Mouse (Mus musculus): ENCODE measurements around the gene Slc25a23.

Slc25a23 gene

DNA sequence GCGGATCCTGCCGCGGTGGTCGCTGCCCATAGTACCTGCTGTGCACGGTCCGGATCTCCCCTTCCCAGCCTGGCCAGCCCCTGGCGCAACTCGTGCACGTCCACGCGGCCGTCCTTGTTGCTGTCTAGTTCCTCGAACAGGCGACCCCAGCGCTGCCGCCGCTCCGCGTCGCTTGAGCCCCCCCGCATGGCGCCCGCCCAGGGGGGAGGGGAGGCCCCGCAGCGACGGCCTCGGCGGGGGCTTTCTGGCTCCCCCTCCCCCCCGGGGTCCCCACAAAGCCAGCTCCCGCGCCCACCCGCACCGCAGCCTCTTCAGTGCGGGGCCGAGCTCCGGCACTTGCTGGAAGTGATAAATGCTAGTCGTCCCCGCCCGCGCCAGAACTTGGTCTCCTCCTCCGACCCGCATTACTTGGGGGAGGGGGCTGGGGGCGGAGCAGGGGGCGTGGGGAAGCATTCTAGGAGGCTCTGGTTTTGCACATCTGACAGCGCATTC lies at the start of gene Slc25a23:
Gene Slc25a23, minus strand, starts transcription at position 378 of the 492 bp plus-strand sequence.
- peak; percentile 70 for DNase-seq

GRCm38 (mm10) chr17:57108666-57109171 lies 49.1 kb upstream of the Slc25a23 start:
- no peak for DNase-seq

GRCm38 (mm10) chr17:57108040-57108665 lies 48.5 kb upstream of the Slc25a23 start:
- no peak for DNase-seq

DNA sequence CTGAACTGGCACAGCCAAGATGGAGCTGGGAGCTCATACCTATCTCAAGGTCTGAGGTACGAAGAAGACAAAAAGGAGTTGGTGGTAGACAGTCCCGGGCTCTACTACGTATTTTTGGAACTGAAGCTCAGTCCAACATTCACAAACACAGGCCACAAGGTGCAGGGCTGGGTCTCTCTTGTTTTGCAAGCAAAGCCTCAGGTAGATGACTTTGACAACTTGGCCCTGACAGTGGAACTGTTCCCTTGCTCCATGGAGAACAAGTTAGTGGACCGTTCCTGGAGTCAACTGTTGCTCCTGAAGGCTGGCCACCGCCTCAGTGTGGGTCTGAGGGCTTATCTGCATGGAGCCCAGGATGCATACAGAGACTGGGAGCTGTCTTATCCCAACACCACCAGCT lies 47.4 kb upstream of the Slc25a23 start:
- DNase-seq: no peak

DNA sequence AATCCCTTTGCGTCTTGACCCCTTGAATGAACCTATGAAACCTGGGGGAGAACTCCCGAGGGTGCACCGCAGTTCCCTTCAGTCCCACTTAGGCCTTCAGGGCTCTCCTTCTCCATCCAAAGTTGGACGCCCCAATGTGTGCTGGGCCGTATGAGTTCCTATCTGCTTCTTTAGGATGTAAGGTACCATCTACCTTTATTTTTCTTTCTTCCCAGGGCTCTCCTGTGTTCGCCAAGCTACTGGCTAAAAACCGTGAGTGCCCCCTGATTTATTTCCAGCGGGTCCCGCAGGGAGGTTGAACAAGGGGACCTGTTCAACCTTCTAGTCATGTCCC lies 46.3 kb upstream of the Slc25a23 start:
- no peak for DNase-seq

DNA sequence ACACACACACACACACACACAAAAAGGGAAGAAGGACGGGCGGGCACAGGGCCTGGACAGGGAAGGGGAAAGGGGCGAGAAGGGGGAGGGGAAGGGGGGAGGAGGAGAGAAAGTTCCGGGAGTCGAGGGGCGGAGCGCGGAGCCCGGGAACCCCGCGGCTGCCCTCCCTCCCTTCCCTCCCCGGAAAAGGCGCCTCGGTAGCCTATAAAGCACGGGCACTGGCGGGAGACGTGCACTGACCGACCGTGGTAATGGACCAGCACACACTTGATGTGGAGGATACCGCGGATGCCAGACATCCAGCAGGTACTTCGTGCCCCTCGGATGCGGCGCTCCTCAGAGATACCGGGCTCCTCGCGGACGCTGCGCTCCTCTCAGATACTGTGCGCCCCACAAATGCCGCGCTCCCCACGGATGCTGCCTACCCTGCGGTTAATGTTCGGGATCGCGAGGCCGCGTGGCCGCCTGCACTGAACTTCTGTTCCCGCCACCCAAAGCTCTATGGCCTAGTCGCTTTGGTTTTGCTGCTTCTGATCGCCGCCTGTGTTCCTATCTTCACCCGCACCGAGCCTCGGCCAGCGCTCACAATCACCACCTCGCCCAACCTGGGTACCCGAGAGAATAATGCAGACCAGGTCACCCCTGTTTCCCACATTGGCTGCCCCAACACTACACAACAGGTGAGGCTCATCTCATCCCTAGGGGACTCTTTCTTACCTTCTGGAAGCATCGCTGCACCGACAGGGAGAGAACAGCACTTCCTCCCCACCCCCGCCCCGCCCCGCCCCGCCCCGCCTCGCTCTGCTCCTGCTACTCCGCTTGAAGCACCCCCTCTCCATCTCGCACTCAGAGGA lies 45.7 kb upstream of the Slc25a23 start, which contains the start of gene Tnfsf9:
Gene Tnfsf9, plus strand, starts transcription at position 145 of the 854 bp plus-strand sequence.
- peak; percentile 52 for DNase-seq

GRCm38 (mm10) chr17:57104496-57104895 lies 44.8 kb upstream of the Slc25a23 start:
- no peak for DNase-seq

- no peak for DNase-seq
These were observed 42.6 kb upstream of the Slc25a23 start for GRCm38 (mm10) chr17:57102276-57102675.

GRCm38 (mm10) chr17:57099629-57100325 lies 40.1 kb upstream of the Slc25a23 start:
- no peak for DNase-seq

DNA sequence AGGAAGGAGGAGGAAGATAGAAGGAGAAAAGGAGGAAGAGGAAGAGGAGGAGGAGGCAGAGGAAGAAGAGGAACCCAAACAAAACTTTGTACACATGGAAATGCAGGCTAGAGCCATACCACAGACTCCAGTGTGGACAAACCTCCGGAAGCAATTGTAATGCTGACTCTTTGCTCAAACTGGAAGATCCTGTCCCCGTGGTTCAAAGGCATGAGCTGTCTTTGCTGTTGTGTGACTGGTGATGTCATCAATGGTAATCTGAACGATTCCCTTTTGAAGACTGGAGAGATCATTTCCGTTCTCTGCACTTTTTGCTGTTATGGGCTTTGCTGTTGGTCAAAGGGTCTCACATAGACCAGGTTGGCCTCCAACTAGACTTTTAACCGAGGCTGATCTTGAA lies 38.7 kb upstream of the Slc25a23 start:
- DNase-seq: no peak

DNA sequence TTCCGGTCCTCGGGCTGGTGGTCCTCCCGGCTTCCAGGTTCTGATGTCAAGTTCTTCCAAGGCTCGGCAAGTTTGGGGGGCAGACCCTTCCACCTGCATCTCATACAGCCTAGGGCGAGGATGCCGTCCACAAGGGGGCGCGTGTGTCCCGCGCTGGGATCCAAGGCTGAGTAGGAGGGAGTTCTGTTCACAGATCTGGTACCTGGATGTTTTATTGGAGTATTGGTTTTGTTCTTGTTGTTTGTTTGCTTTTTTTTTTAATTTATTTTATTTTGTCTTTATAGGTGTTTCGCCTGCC lies 36.9 kb upstream of the Slc25a23 start:
- peak; percentile 88 for DNase-seq

DNA sequence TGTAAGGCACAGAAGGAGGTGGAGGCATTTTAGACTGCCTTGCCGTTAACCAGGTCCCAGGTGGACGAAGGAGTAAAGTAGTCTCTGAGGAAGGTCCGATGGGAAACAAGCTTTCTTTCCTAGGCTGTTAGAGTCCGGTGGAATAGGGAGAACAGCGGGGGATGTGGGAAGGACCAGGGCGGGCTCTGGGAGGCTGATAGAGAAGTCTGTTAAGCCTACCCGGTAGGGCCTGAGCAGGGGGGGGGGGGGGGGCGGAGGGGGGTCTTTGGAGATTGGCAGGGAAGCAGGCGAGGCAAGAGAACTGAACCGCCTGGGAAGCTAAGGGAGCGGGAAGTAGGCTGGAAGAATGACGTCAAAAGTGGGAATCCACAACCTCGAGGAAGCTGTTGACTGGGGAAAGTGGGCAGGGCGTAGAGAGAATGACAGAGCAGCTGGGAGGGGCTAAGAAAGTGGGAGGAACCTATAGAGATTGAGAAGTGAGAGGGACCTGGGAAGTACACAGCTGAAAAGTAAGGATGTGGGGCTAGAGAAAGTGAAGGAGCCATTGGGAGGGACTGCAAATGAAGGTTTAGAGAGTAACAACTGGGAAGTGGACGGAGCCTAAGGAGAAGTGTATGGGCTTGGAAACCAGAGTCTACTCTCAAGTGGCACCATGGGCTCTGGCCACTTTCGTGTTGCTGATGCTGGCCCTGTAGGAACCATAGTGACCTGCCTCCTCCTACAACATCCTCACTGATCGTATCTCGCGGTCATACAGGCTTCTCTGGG lies 36.4 kb upstream of the Slc25a23 start:
- DNase-seq: no peak

DNA sequence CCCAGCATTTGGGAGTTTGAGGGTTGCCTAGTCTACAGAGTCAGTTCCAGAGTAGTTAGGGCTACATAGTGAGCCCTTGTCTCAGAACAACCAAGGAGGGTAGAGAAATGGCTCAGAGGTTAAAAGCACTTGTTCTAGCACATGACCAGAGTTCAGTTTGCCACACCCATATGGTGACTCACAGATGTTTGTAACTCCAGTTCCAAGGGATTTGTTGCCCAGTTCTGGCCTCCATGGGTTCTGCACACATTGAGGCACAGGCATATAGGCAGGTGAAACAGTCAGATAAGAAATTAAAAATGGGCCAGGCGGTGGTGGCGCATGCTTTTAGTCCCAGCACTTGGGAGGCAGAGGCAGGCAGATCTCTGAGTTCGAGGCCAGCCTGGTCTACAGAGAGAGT lies 34.6 kb upstream of the Slc25a23 start:
- no peak for DNase-seq

GRCm38 (mm10) chr17:57087049-57087832 lies 27.6 kb upstream of the Slc25a23 start, which contains the start of gene Tubb4a:
TSS of gene Tubb4a (minus strand) at chr17:57087782.
- peak; percentile 91 for DNase-seq

DNA sequence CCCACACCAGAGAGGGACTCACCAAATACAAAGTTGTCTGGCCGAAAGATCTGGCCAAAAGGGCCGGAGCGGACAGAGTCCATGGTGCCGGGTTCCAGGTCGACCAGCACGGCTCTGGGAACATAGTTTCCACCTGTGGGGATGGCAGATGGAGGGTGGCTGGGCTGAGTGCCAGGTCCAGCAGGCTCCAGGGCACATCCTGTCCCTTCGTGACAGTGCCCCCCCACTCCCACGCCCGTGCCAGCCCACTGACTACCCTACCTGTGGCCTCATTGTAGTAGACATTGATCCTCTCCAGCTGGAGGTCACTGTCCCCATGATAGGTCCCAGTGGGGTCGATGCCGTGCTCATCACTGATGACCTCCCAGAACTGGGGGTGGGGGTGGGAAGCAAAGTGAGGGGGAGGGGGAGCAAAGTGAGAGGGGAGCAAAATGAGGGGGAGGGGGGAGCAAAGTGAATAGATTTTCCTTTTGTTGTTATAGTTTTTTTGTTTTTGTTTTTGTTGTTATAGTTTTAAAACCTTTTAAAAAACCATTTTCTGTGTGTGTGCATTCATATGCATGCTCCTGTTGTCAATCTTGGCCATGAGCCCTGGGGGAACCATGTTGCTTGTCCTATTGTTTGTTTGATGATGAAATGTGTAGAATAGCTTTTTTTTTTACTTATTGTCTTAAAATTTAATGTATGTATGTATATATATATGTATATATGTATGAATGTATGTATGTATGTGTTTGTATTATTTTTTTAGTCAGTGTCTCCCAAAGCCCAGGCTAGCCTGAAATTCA lies 26.5 kb upstream of the Slc25a23 start:
- DNase-seq: peak; percentile 97

DNA sequence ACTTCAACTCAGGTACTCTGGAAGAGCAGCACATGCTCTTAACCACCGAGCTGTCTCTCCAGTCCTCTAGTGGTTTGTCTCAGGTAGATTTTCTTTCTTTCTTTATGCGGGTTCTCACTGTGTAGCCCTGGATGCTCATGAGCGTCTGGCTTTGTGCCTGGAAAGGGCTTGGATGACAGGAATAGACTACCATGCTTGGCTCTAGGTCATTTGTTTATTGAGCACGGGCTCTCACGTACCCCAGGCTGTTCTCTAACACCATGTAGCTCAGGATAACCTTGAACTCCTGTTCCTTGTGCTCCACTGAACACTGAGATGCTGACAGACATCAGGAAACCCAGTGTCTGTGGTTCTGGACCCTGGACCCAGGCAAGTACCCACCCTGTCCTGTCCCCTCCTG lies 22.8 kb upstream of the Slc25a23 start:
- DNase-seq: peak; percentile 66

GRCm38 (mm10) chr17:57081234-57081842 lies 21.7 kb upstream of the Slc25a23 start:
- DNase-seq: no peak

- DNase-seq: no peak
These were observed 20.3 kb upstream of the Slc25a23 start for GRCm38 (mm10) chr17:57079919-57080318.

DNA sequence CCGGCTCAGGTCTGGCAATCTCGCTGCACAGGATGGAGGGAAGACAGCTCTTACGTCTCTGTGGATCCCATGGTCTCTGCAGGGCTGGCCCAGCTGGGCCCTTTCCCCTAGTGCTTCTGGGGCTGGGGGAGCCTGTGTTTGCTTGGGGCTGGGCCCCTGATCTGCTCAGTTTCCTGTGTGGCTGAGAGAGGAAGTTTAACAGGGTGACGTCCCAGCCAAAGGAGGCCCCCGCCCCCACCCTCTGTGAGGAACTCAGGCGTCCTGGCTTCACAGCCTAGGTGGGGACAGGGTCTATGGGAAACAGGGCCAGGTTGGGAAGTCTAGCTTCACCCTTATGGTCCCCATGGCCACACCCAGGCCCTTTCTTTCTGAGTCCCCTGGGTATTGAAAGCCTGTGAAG lies 18.7 kb upstream of the Slc25a23 start, which contains the start of gene Dennd1c:
Gene Dennd1c, minus strand, starts transcription at position 179 of the 400 bp plus-strand sequence.
- no peak for DNase-seq

- no peak for DNase-seq
These were observed 17.3 kb upstream of the Slc25a23 start for GRCm38 (mm10) chr17:57076916-57077315.
